ENCODE assay signal across 8 mouse cellular contexts in the genomic region with DNA sequence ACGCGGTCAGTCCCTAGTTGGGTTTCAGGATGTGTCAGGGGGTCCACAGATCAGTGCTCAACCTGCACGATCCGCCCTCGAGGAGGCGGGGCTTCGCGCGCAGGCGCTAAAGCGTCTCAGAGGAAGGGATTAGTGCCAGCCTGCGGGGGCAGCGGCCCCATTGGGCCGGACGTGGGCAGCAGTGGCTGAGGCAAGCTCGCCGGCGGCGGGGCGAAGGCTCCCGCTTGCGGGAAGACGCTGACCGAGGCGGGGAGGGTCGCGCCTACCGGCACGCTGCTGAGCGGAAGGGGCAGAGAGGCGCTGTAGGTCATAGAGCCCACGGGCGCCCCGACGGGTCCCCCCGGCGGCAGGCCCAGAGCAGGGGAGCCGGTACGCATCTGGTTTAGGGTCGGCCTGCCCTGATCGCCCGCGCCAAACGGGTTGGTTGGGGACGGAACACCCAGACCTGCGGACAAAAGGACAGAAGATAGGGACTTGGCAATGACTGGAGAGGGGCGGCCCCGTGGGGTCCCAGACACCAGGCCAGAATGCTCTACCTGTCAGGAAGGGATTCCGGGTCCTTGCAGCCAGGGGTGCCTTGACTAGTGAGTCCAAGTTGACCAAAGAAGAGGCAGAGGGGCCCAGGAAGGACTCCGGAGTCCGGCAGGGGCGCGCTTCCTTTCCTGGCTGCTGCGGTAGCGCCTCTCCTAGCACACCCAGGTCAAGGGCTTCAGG. TPM values are rescaled to one million over a fixed set of nuclear protein-coding genes. Genes with fewer than 3 reads are reported as not detected.
DNase-seq lines count a peak whose midpoint lies in the region; ATAC-seq and TF ChIP-seq lines count a peak whose summit lies in the region.

No protein-coding gene starts in this region.

- peak overlapping the region; percentile 86 for H3K9ac ChIP-seq in forebrain, embryonic 16.5 days (replicated peaks; ENCODE audit: low read depth, low read length)
- H3K9ac ChIP-seq in midbrain, embryonic 15.5 days: peak overlapping the region; percentile 74

- H3K27me3 ChIP-seq in forebrain, embryonic 16.5 days (replicated peaks; ENCODE audit: control insufficient read depth, insufficient read depth, low read length): no peaks in the 10 kb centered on the region
- H3K27me3 ChIP-seq in midbrain, embryonic 15.5 days (replicated peaks): 0 out of 2 replicates have a peak, but pooled peaks cover 5% of the 10 kb centered on the region

- TF ChIP-seq CTCF in left cerebral cortex, adult 2 months (IDR thresholded peaks at IDR 0.05): no peak

- H3K4me1 ChIP-seq in forebrain, embryonic 16.5 days (replicated peaks; ENCODE audit: control insufficient read depth, insufficient read depth, low read length): peaks cover 10% of the 10 kb centered on the region
- peaks cover 11% of the 10 kb centered on the region for H3K4me1 ChIP-seq in midbrain, embryonic 15.5 days

- peak; percentile 80 for ATAC-seq in forebrain, embryonic 16.5 days
- ATAC-seq in midbrain, embryonic 15.5 days (replicated peaks): peak; percentile 82

- 4% methylated on average over 55 of the region's 55 CpGs for WGBS in forebrain, embryonic 16.5 days
- WGBS in midbrain, embryonic 15.5 days: 5% methylated on average over 55 of the region's 55 CpGs

- intact Hi-C loops in left cerebral cortex, adult 2 months (cut with DNase I): loop anchor here (2.0 kb wide), 1 partner anchor 58 kb away; the partner anchor contains the start of gene Rsad1

- peak overlapping the region; percentile 55 for H3K4me2 ChIP-seq in forebrain, embryonic 16.5 days (ENCODE audit: low read length)
- peak overlapping the region; percentile 84 for H3K4me2 ChIP-seq in midbrain, embryonic 15.5 days

- peak overlapping the region; percentile 70; the same call in 1 of the 2 replicates for H3K27ac ChIP-seq in left cerebral cortex, adult 2 months
- H3K27ac ChIP-seq in forebrain, embryonic 16.5 days (ENCODE audit: low read length): no peak overlapping the region
- 0 out of 2 replicates have a peak overlapping the region, but pooled peaks have one; percentile 7 for H3K27ac ChIP-seq in midbrain, embryonic 15.5 days

- no peaks in the 10 kb centered on the region for H3K36me3 ChIP-seq in forebrain, embryonic 16.5 days (ENCODE audit: control insufficient read depth, insufficient read depth)
- no peaks in the 10 kb centered on the region for H3K36me3 ChIP-seq in midbrain, embryonic 15.5 days (replicated peaks)

- DNase-seq in left cerebral cortex, adult 2 months (ENCODE audit: extremely low spot score in 1 of 2, low spot score in 2 of 2): peak; percentile 63 to 67
- DNase-seq in left cerebral cortex, adult 11 months (ENCODE audit: low spot score): no peak
- DNase-seq in cerebellum, adult 8-10 months: peak; percentile 24
- peak; percentile 79 to 87 for DNase-seq in kidney, postnatal 4 days
- DNase-seq in thymus, postnatal 4 days: peak; percentile 45
- DNase-seq in adipocyte (ENCODE audit: low spot score): no peak

- H3K9me3 ChIP-seq in forebrain, embryonic 16.5 days (ENCODE audit: control insufficient read depth, low read length): no peaks in the 10 kb centered on the region
- no peaks in the 10 kb centered on the region for H3K9me3 ChIP-seq in midbrain, embryonic 15.5 days

- H3K4me3 ChIP-seq in left cerebral cortex, adult 2 months: peak overlapping the region; percentile 46
- H3K4me3 ChIP-seq in forebrain, embryonic 16.5 days (replicated peaks; ENCODE audit: low read length): peak overlapping the region; percentile 67
- H3K4me3 ChIP-seq in midbrain, embryonic 15.5 days: peak overlapping the region; percentile 62

RNA-seq across cellular contexts. Expression of gene Spata20, which starts 5.2 kb away (rescaled TPM):
- under 1 TPM; 0.41 to 0.51 TPM for total RNA-seq in left cerebral cortex, adult 2 months (2021)
- 0.38 and 0.48 TPM in 2 replicates for polyA plus RNA-seq in forebrain, embryonic 16.5 days (2015; fragmentation: Nextera tagmentation; extraction: Ambion mirVana)
- 0.48 and 0.69 TPM in 2 replicates for polyA plus RNA-seq in midbrain, embryonic 15.5 days (2015; fragmentation: Nextera tagmentation; extraction: Ambion mirVana)

RNA-seq across cellular contexts. Expression of gene Epn3, which starts 8.6 kb away (rescaled TPM):
- total RNA-seq in left cerebral cortex, adult 2 months (2021): under 1 TPM; 0.79 TPM
- 0.26 and 0.35 TPM in 2 replicates for polyA plus RNA-seq in forebrain, embryonic 16.5 days (2015; fragmentation: Nextera tagmentation; extraction: Ambion mirVana)
- polyA plus RNA-seq in midbrain, embryonic 15.5 days (2015; fragmentation: Nextera tagmentation; extraction: Ambion mirVana): 0.72 and 1.2 TPM in 2 replicates

RNA-seq across cellular contexts. Expression of gene Cacna1g, which starts 17.2 kb away (rescaled TPM):
- total RNA-seq in left cerebral cortex, adult 2 months (2021): 10 to 100 TPM; 93.0 to 98.7 TPM
- 5.4 and 12.1 TPM in 2 replicates for polyA plus RNA-seq in forebrain, embryonic 16.5 days (2015; fragmentation: Nextera tagmentation; extraction: Ambion mirVana)
- 17.7 and 20.7 TPM in 2 replicates for polyA plus RNA-seq in midbrain, embryonic 15.5 days (2015; fragmentation: Nextera tagmentation; extraction: Ambion mirVana)

RNA-seq across cellular contexts. Expression of gene Mycbpap, which starts 30.4 kb away (rescaled TPM):
- total RNA-seq in left cerebral cortex, adult 2 months (2021): 1 to 10 TPM; 8.5 to 8.9 TPM
- polyA plus RNA-seq in forebrain, embryonic 16.5 days (2015; fragmentation: Nextera tagmentation; extraction: Ambion mirVana): 1.9 and 2.6 TPM in 2 replicates
- 4.1 and 4.5 TPM in 2 replicates for polyA plus RNA-seq in midbrain, embryonic 15.5 days (2015; fragmentation: Nextera tagmentation; extraction: Ambion mirVana)

RNA-seq across cellular contexts. Expression of gene Rsad1, which starts 57.9 kb away (rescaled TPM):
- total RNA-seq in left cerebral cortex, adult 2 months (2021): 10 to 100 TPM; 12.8 to 15.0 TPM
- polyA plus RNA-seq in forebrain, embryonic 16.5 days (2015; fragmentation: Nextera tagmentation; extraction: Ambion mirVana): 6.6 and 6.7 TPM in 2 replicates
- 9.1 and 9.7 TPM in 2 replicates for polyA plus RNA-seq in midbrain, embryonic 15.5 days (2015; fragmentation: Nextera tagmentation; extraction: Ambion mirVana)

Comparison
In these comparisons a context has a peak if more than half of its experiments do, and no peak if none do; other contexts are left out.
1. DNase-seq: peak in left cerebral cortex, adult 2 months (2 of 2), cerebellum, adult 8-10 months (single experiment), kidney, postnatal 4 days (2 of 2) and thymus, postnatal 4 days (single experiment); none in left cerebral cortex, adult 11 months (single experiment) and adipocyte (single experiment).
2. Peak in every context shown above with its lines, with median percentiles within 50 percentile points of each other: H3K4me3 ChIP-seq.